Mouse (Mus musculus): ENCODE measurements around the gene Ppp4r2.

GRCm38 (mm10) chr6:100868863-100869262 lies 35.4 kb downstream of the Ppp4r2 start:
- TF ChIP-seq CTCF (IDR thresholded peaks at IDR 0.05; ENCODE audit: insufficient read depth, low read length) = no peak
- no peak for TF ChIP-seq POLR2A (IDR thresholded peaks at IDR 0.05; ENCODE audit: borderline replicate concordance, extremely low read depth, low read depth, low read length)

Measured in lung, adult 2 months (tissue).